Mouse (Mus musculus): Measurements from ENCODE around the gene Hacl1. TPM values are rescaled to one million over a fixed set of nuclear protein-coding genes. Genes with fewer than 3 reads are reported as not detected.
A peak's percentile ranks its signal among the peaks of the same experiment; 100 is the strongest.

The Hacl1 gene
- polyA plus RNA-seq, 1 experiment from 2014 or later: 13.0 TPM

DNA sequence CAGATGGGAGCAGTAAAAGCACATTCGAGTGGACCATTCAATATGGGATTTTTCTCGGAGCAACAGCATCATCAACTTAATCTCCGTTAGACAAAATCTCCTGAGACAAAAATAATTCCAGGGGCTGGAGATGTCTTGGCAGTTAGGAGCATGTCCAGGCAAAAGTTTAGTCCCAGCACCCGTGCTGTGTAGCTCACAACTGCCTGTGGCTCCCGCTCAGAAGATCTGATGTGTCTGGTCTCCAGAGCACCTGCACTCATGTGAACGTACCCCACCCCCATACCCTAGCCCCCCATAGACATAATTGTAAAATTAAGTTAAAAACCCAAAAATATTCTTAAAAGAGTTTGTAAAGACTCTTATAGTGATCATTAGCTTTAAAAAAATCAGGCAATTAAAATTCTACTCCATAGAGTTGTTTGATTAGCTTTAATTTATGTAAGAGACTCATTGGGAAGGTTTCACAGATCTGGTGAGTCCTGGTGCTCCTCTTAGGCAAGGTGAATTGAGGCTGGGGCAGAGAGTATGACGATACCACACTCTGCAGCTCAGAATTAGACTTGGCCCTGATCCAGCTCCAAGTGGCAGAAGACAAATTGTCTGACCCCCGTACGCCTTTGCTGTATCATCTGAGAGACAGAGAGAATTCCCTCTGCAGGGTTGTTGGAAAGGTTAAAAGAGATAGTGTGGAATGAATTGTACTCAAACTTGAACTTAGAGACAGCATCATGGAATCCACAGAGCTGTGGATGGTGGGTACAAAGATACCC lies 62.9 kb downstream of the Hacl1 start:
- no peaks in the 10 kb centered on the region for H3K36me3 ChIP-seq
- no peaks in the 10 kb centered on the region for H3K27me3 ChIP-seq (replicated peaks)
- no peaks in the 10 kb centered on the region for H3K9me3 ChIP-seq
- H3K9ac ChIP-seq: no peak overlapping the region
- H3K4me2 ChIP-seq: no peak overlapping the region
- no peak for ATAC-seq (ENCODE audit: insufficient read depth, low FRiP score, low read depth)
- 38% methylated on average over 9 of the region's 9 CpGs for WGBS
- H3K27ac ChIP-seq: no peak overlapping the region
- H3K4me3 ChIP-seq (replicated peaks): no peak overlapping the region
- H3K4me1 ChIP-seq: 0 out of 2 replicates have a peak, but pooled peaks cover 10% of the 10 kb centered on the region

DNA sequence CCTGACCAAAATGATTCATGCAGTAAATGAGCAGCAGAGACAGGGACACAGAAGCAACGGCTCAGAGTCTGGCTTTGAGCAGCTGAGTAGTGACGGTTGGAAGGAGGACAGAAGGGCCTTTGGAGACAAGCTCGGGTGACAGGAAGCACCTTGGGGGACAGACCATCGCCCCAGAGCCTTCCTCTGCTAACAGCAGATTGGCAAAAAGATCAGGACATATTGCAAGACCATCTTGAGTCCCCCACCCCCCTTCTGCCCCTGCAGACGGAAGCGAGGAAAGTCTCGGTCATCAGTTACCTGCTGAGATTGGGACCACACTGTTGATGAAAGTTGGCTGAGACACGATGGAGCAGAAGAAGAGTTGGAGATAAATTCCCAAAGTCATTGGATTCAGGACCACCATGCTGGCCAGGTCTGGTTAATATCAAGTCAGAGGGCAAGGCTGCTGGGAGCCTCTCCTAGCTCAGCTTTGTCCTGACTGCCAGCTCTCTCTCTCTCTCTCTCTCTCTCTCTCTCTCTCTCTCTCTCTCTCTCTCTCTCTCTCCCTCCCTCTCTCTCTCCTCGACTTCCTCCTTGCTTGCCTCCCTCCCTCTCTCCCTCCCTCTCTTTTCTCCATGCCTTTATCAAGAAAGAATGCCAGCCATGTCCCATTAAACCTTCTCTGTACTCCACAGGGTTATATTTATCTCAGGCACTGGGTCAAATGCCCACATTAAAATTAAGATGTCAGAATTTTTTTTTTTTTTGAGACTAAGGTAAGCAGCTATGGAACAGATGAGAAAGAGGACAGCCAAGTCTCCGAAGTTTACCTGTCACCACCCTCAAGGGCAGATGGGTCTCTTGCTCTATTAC lies 64.0 kb downstream of the Hacl1 start:
- 0 out of 2 replicates have a peak, but pooled peaks cover 10% of the 10 kb centered on the region for H3K4me1 ChIP-seq
- no peak overlapping the region for H3K4me3 ChIP-seq (replicated peaks)
- ATAC-seq (ENCODE audit: insufficient read depth, low FRiP score, low read depth): no peak
- no peaks in the 10 kb centered on the region for H3K9me3 ChIP-seq
- no peak overlapping the region for H3K4me2 ChIP-seq
- H3K9ac ChIP-seq: no peak overlapping the region
- 34% methylated on average over 10 of the region's 10 CpGs for WGBS
- no peaks in the 10 kb centered on the region for H3K27me3 ChIP-seq (replicated peaks)
- H3K36me3 ChIP-seq: no peaks in the 10 kb centered on the region
- no peak overlapping the region for H3K27ac ChIP-seq

DNA sequence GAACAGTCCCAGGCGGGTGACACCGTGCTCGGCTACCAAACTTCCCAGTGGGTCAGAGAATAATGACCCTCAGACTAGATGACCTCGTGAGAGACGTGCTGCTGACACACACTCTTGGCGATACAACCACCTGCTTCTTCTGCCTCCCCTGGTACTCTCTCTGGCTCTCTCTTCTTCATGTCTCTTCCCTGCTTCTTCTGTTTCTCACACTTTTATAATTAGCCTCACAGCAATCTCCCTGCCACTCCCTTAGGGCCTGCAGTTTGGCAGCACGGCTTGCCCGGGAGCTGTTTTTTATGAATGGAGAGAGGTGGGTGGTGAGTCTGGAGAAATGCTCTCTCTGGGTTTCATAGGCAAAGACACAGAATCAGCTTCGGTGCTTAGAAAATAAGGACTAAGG lies 65.2 kb downstream of the Hacl1 start:
- Histone ChIP-seq H3K4me1 (0 out of 2 replicates have a peak, but pooled peaks cover 10% of the 10 kb centered on the region), H3K9ac (no peak overlapping the region), H3K4me3 (replicated peaks) (no peak overlapping the region), H3K9me3 (no peaks in the 10 kb centered on the region), H3K4me2 (no peak overlapping the region), H3K27ac (no peak overlapping the region), H3K36me3 (no peaks in the 10 kb centered on the region), H3K27me3 (replicated peaks) (no peaks in the 10 kb centered on the region)
- ATAC-seq (ENCODE audit: insufficient read depth, low FRiP score, low read depth): no peak
- WGBS: 69% methylated on average over 9 of the region's 9 CpGs

DNA sequence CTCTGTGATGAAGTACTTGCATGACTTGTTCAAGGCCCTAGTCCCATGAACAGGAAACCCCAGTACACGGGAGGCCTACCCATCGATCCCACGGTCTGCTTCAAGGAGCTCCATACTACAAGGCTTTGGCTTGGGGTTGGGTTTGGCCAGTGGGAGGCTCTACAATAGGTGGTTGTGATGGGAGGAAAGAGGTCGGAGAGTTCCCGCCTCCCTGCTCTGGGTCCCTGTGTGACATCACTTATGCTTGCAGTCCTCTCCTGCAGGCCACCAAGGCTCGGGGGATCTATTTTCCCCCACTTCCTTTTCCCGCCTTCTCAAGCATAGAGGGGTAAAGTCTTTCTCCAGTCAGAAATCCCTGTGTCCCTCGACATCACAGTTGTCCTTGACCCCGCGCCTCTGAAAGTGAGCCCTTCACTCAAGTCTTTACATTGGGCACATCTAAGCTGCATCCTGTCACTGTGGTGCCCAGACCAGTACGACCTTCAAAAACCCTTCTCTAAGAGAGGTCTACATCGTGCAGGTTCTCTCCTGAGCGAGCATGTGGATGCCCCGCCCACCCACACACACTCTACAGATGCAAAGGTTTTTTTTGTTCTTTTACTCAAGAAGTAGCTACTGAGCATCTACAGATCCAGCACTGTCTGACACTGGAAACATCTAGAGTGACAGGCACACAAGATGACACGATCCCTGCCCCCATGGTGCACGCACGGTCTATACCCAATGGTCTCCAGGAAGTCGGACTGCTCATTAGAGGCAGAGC lies 66.0 kb downstream of the Hacl1 start:
- ATAC-seq (ENCODE audit: insufficient read depth, low FRiP score, low read depth): no peak
- Histone ChIP-seq H3K4me3 (replicated peaks) (no peak overlapping the region), H3K36me3 (no peaks in the 10 kb centered on the region), H3K9me3 (no peaks in the 10 kb centered on the region), H3K4me1 (0 out of 2 replicates have a peak, but pooled peaks cover 10% of the 10 kb centered on the region), H3K27ac (no peak overlapping the region), H3K9ac (no peak overlapping the region), H3K4me2 (no peak overlapping the region), H3K27me3 (replicated peaks) (no peaks in the 10 kb centered on the region)
- 92% methylated on average over 18 of the region's 18 CpGs for WGBS

DNA sequence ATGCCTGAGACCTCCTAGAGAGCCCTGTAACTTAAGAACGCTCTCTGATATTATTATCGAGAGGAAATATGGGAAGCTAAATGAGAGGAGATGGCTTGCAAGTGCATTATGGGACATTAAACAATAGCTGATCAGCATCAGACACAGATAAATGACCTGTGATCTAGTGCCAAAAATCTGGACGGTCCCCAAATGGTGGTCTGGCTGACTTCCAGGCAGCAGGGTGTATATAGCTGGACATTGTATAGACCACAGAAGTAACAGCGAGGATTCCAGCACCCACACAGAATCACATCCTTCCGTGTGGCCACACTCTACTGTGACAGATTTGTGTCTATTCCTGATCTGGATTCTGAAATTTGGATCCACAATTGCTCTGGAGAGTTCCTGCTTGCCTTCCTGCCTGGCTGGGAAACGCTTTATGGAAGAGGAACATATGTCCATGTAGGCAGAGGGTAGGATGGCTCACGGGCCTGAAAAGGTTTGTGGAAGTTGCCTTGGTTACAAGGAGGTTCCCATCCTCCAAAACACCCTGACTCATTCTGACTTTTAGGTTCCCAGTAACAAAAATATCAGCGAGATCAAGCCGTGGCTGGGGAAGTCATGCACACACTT lies 68.4 kb downstream of the Hacl1 start:
- H3K9me3 ChIP-seq: no peaks in the 10 kb centered on the region
- no peak overlapping the region for H3K9ac ChIP-seq
- no peaks in the 10 kb centered on the region for H3K36me3 ChIP-seq
- no peak for ATAC-seq (ENCODE audit: insufficient read depth, low FRiP score, low read depth)
- 0 out of 2 replicates have a peak, but pooled peaks cover 7% of the 10 kb centered on the region for H3K4me1 ChIP-seq
- H3K27me3 ChIP-seq (replicated peaks): no peaks in the 10 kb centered on the region
- no peak overlapping the region for H3K4me3 ChIP-seq (replicated peaks)
- no peak overlapping the region for H3K4me2 ChIP-seq
- H3K27ac ChIP-seq: no peak overlapping the region
- WGBS: 55% methylated on average over 9 of the region's 9 CpGs

DNA sequence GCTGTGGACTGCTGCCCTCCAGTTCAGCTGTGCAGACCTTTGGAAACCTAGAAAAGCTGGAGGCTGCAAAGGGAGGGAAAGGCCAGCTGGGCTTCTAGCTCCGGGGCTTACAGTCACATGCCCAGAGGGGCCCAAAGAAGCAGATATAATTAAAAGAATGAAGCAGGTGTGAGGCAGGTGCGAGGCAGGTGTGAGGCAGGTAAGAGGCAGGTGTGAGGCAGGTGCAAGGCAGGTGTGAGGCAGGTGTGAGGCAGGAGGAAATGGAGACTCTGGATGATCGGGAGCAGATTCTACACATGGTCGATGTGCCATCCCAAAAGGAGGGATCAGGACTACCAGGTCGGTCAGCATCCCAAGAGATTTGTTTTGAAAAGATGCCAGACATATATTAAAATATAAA lies 69.7 kb downstream of the Hacl1 start:
- no peak overlapping the region for H3K4me2 ChIP-seq
- no peak overlapping the region for H3K27ac ChIP-seq
- WGBS: 80% methylated on average over 5 of the region's 5 CpGs
- H3K4me3 ChIP-seq (replicated peaks): no peak overlapping the region
- ATAC-seq (ENCODE audit: insufficient read depth, low FRiP score, low read depth): no peak
- H3K9ac ChIP-seq: no peak overlapping the region
- no peaks in the 10 kb centered on the region for H3K27me3 ChIP-seq (replicated peaks)
- no peaks in the 10 kb centered on the region for H3K36me3 ChIP-seq
- no peaks in the 10 kb centered on the region for H3K9me3 ChIP-seq
- 0 out of 2 replicates have a peak, but pooled peaks cover under 1% of the 10 kb centered on the region for H3K4me1 ChIP-seq

DNA sequence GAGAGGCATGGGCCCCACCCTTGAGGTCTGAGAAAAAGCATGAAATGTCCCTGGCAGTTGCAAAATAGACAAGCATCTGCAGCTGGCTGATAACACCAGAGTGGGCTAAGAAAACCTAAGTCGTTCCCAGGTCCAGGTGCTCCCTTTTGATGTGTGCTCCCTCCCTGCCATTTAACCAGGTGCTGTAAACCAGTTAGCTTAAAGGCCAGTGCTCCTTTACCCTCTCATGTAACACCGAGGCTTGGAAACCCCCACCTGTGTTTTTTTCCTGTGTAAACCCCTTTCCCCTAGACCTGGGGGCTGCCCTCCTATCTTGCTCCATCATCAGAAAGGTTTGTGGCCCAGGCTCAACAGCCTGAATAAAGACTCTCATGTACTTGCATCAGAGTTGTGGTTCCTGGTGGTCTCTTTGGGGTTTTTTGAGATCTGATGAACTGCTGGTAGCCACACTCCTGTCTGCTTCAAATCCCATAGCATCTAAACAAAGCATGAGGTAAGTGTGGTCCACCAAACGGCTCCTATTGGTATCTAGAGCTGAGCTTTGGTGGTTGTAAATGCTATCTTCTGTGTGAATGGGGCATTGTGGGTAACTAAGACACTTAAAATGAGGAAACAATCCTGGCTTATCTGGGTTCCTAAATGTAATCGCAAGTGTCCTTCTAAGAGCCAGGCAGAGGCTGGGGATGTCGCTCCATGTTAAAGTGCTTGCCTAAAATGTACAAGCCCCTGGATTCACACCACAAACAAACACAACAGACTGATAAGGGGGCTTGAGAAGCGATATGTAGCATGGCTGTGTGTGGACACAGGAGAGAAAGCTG lies 70.7 kb downstream of the Hacl1 start:
- H3K4me2 ChIP-seq: no peak overlapping the region
- H3K9ac ChIP-seq: no peak overlapping the region
- no peak overlapping the region for H3K27ac ChIP-seq
- H3K4me3 ChIP-seq (replicated peaks): no peak overlapping the region
- no peaks in the 10 kb centered on the region for H3K4me1 ChIP-seq
- no peaks in the 10 kb centered on the region for H3K36me3 ChIP-seq
- WGBS: 58% methylated on average over 6 of the region's 6 CpGs
- H3K9me3 ChIP-seq: no peaks in the 10 kb centered on the region
- no peak for ATAC-seq (ENCODE audit: insufficient read depth, low FRiP score, low read depth)
- H3K27me3 ChIP-seq (replicated peaks): no peaks in the 10 kb centered on the region

DNA sequence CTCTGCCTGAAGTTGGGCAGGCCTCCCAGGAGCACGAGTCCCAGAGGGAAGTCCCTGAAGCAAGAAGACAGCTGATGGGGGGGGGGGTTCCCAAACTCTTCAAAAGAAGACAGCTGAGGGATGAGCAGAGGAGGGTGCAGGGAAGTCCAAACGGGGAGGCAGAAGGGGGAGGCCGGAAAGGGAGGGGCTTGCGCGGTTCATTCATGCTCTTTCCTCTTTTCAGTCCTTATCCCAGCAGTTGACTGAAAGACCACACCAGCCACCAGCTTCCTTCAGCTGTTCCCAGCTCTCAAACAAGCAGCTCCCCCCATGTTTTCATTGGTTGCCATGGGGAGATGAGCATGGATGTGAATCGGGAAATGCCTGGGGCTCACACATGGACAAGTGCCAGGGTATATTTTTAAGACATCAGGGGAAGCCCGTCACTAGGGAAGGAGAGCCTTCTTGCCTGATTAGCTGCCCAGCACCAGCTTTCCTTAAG lies 71.9 kb downstream of the Hacl1 start:
- 55% methylated on average over 7 of the region's 7 CpGs for WGBS
- Histone ChIP-seq H3K9ac (no peak overlapping the region), H3K4me3 (replicated peaks) (no peak overlapping the region), H3K36me3 (no peaks in the 10 kb centered on the region), H3K27me3 (replicated peaks) (no peaks in the 10 kb centered on the region), H3K4me1 (no peaks in the 10 kb centered on the region), H3K9me3 (no peaks in the 10 kb centered on the region), H3K27ac (no peak overlapping the region), H3K4me2 (no peak overlapping the region)
- no peak for ATAC-seq (ENCODE audit: insufficient read depth, low FRiP score, low read depth)

DNA sequence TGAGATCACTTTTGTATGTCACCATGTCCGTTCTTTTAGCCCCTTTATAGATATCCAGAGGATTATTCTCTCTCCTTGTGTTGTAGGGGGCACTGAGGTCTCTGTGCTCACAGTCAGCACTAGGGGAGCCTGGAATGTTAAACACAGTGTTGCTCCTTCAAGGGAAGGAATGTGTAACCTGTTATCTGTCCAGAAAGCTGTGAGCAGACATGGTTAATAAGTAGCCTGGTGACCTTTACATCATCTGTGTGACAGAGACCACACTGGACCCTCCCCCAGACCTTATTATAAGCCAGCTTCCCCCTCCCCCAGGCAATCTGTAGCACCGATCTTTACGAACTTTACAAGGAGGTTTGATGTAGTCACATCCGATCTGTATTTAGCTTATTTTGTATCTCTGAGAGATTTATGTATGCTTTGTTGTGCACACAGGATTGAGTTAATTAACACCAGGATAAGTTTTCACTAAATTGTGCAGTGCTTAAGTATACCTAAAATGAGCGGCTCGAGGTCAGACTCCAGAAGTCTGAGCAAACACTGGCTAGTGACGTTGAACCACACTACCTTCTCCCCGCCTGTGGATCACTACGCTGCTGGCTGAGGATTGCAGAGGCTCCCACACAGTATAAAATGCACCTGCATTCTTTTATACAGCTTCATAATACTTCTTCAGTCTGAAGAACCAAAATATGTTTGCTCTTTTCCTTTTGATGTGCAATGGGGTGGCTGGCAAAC lies 75.4 kb downstream of the Hacl1 start:
- no peaks in the 10 kb centered on the region for H3K27me3 ChIP-seq (replicated peaks)
- H3K9me3 ChIP-seq: no peaks in the 10 kb centered on the region
- no peak overlapping the region for H3K4me3 ChIP-seq (replicated peaks)
- peaks cover 4% of the 10 kb centered on the region; the same call in 1 of the 2 replicates for H3K4me1 ChIP-seq
- no peak overlapping the region for H3K4me2 ChIP-seq
- no peak for ATAC-seq (ENCODE audit: insufficient read depth, low FRiP score, low read depth)
- H3K27ac ChIP-seq: peak overlapping the region; percentile 13; the same call in 1 of the 2 replicates
- 50% methylated on average over 9 of the region's 9 CpGs for WGBS
- no peaks in the 10 kb centered on the region for H3K36me3 ChIP-seq
- H3K9ac ChIP-seq: no peak overlapping the region

DNA sequence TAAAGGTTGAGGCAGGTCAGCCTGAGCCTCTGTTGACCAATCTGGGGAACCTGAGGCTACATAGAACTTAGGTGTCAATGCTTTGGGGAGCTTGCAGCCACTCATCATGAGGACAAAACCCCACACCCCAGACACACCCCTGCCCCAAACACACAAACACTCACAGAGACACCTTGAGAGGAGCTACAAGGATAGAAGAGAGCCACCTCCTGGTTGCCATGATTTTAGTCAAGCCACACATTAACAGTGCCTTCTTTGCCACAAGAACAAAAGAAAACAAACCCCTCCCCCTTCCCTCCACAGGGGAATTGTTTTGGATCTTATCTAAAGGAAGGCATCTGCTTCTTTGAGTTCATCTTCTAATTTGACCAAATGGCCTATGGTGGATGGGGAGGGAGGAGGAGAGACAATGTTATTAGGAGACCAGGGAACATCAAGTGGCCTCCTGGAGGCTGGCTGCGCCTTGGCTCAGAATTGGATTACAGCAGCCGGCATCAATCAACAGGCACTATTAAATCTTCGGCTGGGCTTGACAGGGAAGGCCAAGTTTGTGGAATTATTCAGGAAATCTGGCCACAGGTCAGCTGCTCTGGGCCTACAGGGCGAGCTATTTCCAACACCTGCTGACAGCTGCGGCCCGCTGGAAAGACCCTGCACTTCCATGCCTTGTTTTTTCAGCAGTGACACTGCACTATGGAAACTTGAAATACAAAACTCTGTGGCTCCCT lies 76.5 kb downstream of the Hacl1 start:
- H3K27ac ChIP-seq: peak overlapping the region; percentile 13; the same call in 1 of the 2 replicates
- H3K4me1 ChIP-seq: peaks cover 4% of the 10 kb centered on the region; the same call in 1 of the 2 replicates
- H3K9ac ChIP-seq: no peak overlapping the region
- WGBS: 13% methylated on average over 6 of the region's 6 CpGs
- H3K27me3 ChIP-seq (replicated peaks): no peaks in the 10 kb centered on the region
- no peak overlapping the region for H3K4me2 ChIP-seq
- H3K36me3 ChIP-seq: no peaks in the 10 kb centered on the region
- no peak overlapping the region for H3K4me3 ChIP-seq (replicated peaks)
- H3K9me3 ChIP-seq: no peaks in the 10 kb centered on the region
- no peak for ATAC-seq (ENCODE audit: insufficient read depth, low FRiP score, low read depth)

Data from stomach, embryonic 15.5 days (tissue).